Mouse (Mus musculus) T-cell, adult 2 months (primary cell): ENCODE data around the gene Cyth4.
A peak's percentile ranks its signal among the peaks of the same experiment; 100 is the strongest.

Experiments
- DNase-seq: peaks from one replicate; pipeline ENCODE4 v3.0.0; 2022; ENCODE audit warnings: low spot score

The Cyth4 gene

GRCm38 (mm10) chr15:78587050-78587994 lies 9.5 kb upstream of the Cyth4 start:
- DNase-seq = peak; percentile 78

GRCm38 (mm10) chr15:78588049-78588448 lies 8.8 kb upstream of the Cyth4 start:
- no peak for DNase-seq

DNA sequence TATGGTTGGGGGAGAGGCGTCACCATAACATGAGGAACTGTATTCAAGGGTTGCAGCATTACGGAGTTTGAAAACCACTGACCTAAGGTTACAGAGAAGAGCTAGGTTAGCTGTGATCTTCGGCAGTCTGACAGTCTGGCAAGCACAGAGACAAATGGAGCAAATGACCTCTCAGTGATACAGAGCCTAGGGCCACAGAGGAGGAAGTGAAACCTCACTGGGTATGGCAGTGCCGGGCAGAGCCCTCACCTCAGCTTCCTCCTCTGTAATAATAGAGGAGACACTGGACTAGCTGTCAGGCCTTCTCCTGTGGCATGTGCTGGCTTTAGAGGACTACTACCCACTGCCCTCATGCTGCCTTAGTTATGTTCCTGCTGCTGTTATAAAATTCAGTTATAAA lies 7.9 kb upstream of the Cyth4 start:
- no peak for DNase-seq

DNA sequence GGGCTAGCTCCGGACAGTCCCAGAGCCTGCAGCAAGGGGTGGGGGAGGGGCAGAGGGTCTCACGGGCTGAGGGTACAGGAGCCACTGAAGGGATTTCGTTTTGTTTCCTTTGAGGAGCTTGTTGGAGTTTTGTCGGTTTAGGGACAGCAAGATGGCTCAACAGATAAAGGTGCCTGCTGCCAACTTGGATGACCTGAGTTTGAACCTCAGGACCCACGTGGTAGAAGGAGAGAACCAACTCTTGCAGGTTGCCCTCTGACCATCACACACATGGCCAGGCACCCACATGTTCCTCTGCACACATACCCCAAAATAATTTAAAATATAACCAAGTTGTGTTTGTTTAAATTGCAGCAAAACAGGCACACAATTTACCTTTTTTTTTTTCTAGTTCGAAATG lies 6.9 kb upstream of the Cyth4 start:
- DNase-seq = no peak

GRCm38 (mm10) chr15:78590785-78591184 lies 6.1 kb upstream of the Cyth4 start:
- no peak for DNase-seq

DNA sequence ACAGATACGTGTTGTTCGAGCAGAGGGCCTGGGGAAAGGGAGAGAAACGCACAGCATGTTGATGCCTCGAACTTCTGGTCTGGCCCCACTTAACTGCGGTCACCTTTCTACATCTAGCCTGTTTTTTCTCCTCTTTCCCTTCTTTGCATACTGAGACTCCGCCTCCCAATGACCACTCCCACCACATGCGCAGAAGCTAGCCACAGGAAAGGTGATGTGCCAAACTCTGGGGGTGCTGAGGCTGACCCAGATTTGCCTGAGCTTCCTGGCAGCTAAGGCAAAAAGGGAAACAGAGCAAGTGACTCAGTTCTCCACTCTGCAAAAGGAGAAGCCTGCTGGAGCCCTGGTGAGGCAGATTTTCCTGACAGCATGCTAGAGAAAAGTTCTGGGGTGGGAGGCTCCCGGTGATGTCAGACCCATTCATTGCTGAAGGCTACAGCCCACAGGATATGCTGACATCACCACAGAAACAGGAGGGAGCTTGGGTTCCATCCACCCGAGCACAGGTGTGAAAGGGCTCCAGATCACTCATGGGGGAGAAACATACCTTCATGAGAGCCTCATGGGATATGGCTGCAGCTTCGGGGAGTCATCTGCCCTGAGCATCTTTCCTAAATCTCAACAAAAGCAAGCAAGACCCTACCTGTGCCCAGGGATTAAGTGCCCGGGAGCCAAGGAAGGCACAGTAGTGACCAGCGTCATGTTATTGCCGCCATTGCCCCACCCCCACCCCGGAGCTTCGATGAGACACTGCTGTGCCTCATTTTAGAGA lies 5.0 kb upstream of the Cyth4 start:
- peak; percentile 48 for DNase-seq

DNA sequence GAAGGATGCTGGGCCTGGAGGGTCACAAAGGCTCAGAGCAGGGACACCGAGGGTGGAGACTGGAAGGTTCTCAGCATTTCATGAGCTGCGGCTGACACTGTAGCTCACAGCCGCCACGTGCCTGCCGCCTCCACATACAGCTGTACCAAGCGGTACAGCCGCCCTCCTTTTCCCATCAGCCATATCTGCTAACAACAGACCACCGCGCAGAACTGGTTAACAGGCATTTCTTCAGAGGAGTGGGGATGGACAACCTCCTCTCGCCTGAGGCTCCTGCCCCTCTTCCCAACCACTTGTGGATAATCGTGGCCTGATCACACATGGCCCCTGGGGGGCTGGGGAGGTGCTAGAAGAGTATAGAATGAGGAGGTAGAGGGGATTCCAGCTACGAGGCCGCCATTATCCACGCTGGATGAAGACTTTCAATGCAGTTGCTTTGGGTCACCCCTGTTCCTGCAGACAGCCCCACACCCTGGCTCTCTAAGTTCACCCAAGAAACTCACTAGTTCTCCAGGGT lies 4.3 kb upstream of the Cyth4 start:
- DNase-seq = no peak

GRCm38 (mm10) chr15:78593896-78594425 lies 2.9 kb upstream of the Cyth4 start:
- DNase-seq = no peak

DNA sequence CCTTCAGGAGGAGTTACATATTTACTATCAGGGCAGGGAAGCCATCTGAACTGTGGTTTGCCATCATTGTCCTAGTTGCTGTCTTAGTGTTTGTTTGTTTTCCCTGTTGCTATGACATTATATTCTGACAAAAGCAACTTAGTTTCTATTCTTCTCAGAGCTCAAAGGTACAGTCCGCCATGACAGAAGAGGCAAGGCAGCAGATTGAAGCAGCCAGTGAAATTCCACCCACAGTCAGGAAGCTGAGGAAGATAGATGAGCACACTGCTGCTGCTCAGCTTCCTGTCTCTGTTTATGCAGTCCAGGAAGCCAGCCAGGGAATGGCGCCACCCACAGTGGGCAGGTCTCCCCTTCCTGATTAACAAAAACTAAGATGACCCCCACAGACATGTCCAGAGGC lies 2.0 kb upstream of the Cyth4 start:
- DNase-seq = peak; percentile 74

- DNase-seq = no peak
Measured at GRCm38 (mm10) chr15:78595468-78595867, 1.4 kb upstream of the Cyth4 start.

DNA sequence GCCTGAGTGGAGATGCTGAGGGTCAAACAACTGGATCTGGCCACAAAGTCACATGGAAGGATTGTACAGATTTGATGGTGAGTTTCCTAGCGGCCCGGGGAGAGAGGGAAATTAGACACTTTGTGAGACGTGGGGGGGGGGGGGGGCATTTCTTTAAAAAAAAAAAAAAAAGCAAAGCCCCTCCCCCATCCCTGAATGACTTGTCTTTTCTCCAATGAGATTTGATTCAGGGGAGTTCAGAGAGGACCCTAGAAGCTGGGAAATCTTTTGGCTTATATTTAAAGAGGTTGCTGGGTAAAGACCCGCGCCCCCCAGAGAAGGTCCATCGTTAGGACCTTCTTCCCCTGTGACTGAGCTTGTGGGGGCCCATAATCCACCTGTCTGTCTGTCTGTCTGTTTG lies 343 bp upstream of the Cyth4 start:
- no peak for DNase-seq

DNA sequence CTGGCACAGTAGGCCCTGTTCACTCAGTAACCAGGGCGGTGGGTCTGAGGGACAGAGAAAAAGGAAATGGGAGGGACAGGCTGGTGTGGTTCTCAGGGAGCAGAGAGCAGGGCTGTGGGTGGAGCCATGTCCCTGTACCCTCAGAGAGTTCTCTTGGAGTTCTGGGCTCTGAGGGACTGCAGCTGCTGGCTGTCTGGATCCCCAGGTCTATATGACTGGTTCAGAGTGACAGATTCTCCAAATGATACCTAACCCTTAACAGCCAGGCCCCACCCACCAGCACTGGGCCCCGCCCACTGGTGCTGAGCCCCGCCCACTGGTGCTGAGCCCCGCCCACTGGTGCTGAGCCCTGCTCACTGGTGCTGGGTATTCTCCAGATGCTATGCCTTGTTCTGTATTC lies 882 bp downstream of the Cyth4 start:
- DNase-seq = peak; percentile 71

GRCm38 (mm10) chr15:78599124-78599523 lies 2.3 kb downstream of the Cyth4 start:
- no peak for DNase-seq

GRCm38 (mm10) chr15:78599529-78600193 lies 2.8 kb downstream of the Cyth4 start:
- DNase-seq = no peak

GRCm38 (mm10) chr15:78601180-78601579 lies 4.3 kb downstream of the Cyth4 start:
- DNase-seq = no peak

DNA sequence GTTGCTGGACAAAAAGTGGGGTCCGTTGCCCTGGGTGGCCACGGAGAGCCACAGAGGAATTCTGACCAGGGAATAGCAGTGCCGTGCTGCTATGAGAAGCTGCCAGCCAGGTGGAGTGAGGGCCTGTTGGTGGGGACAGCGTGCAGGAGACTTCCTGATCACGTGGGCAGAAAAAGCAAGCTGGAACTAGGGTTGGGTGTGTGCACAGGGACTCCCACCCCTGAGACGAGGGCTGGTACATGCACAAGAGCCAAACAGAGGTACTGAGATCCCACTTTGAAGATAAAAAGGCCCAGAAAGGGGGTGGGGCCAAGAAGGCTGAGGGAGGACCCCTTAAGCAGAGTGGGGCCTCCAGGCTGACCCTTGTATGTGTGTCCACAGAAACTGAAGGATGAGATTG lies 7.4 kb downstream of the Cyth4 start:
- no peak for DNase-seq

GRCm38 (mm10) chr15:78605371-78605791 lies 8.5 kb downstream of the Cyth4 start:
- peak; percentile 51 for DNase-seq

DNA sequence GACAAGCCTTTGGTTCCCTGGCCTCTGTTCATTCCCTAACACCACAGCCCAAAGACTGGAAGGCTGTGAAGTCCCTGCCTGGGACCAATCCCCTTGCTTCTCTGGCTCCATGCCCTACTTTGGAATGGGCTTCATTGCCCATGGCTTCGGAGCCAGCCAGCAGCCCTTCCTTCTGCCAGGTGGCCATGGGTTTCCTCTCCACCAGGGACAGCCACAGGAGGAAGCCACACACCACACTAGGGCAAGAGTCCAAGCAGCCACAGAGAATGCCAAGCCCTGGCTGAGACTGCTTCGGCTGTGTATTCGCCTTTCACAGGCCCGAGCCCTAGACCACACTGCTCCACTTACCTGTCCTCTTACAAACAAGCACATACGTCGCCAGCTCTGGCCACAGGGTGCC lies 9.2 kb downstream of the Cyth4 start:
- no peak for DNase-seq

GRCm38 (mm10) chr15:78607463-78607862 lies 10.6 kb downstream of the Cyth4 start:
- peak; percentile 43 for DNase-seq

DNA sequence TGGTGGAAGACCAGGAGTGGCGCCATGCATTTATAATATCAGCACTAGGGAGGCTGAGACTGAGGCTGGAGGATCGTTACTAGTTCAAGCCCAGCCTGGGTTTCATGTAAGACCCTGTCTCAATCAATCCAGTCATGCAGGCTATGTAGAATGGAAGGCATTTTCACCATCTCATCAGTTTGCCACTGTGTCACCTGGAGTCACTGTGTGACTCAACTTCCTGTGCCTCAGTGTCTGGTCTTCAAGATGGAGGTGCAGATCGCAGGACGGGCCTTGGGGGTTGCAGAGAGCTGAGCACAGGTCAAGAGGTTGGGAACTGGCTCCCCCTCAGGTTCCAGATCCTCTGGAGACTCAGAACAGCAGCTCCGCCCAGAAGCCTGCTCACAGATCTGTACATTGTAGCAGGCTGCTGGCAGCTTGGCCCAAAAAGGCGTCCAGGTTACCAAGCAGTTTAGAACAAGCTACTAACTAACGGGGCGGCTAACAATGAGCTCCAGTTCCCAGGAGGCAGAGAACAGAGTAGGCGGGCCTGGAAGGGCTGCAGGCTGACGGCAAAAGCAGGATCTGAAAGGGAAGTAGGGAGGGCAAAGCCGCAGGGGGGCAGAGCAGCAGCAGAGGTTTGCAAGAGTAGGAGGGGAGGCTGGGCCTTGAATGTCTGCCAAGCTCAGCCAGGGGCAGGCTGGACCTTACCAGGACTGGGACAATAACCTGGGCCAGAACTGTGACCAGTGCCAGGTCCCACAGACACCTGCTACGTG lies 14.0 kb downstream of the Cyth4 start:
- DNase-seq = no peak

GRCm38 (mm10) chr15:78614536-78614935 lies 17.7 kb downstream of the Cyth4 start:
- DNase-seq = peak; percentile 80
